Mouse (Mus musculus) myocyte (in vitro differentiated cells): ENCODE results near the gene Hipk2. TPM values are rescaled to one million over a fixed set of nuclear protein-coding genes. Genes with fewer than 3 reads are reported as not detected.

Source experiments
- H3K27me3 ChIP-seq: one replicate; pipeline ENCODE4 v1.6.1; 2011; ENCODE audit not compliant: control insufficient read depth, insufficient read depth, insufficient read length
- H3K36me3 ChIP-seq: one replicate; pipeline ENCODE4 v1.6.1; 2011; ENCODE audit not compliant: control insufficient read depth, insufficient read depth
- H3K4me2 ChIP-seq: one replicate; pipeline ENCODE4 v1.6.1; 2011; ENCODE audit warnings: low read depth, control low read depth
- H3K4me3 ChIP-seq: one replicate; pipeline ENCODE4 v1.5.1; 2011; ENCODE audit warnings: mild to moderate bottlenecking, control low read depth, moderate library complexity
- H3K79me2 ChIP-seq: one replicate; pipeline ENCODE4 v1.6.1; 2011; ENCODE audit not compliant: control insufficient read depth, insufficient read depth
- H3ac ChIP-seq: one replicate; pipeline ENCODE4 v1.6.1; 2011; ENCODE audit not compliant: control insufficient read depth, insufficient read length
- CEBPB ChIP-seq: IDR thresholded peaks from 2 replicates; pipeline ENCODE4 v1.6.1; 2011; ENCODE audit warnings: mild to moderate bottlenecking, moderate library complexity; ENCODE audit not compliant: poor library complexity, insufficient read depth, severe bottlenecking
- E2F4 ChIP-seq: IDR thresholded peaks from one replicate; pipeline ENCODE4 v1.6.1; 2011; ENCODE audit warnings: mild to moderate bottlenecking, control low read depth, moderate library complexity; ENCODE audit not compliant: insufficient read depth
- MAX ChIP-seq: IDR thresholded peaks from one replicate; pipeline ENCODE4 v1.6.1; 2011; ENCODE audit warnings: low read depth, mild to moderate bottlenecking, control low read depth
- MYOD1 ChIP-seq, 3 experiments: IDR thresholded peaks; one replicate each; pipeline ENCODE4 v1.6.1; 2011; ENCODE audit warnings: control low read depth in 2 of 3, low read depth in 2 of 3, mild to moderate bottlenecking in 2 of 3, moderate library complexity in 1 of 3; ENCODE audit not compliant: insufficient read length in 2 of 3, control insufficient read depth in 1 of 3
- MYOG ChIP-seq, 3 experiments: IDR thresholded peaks; one replicate each; pipeline ENCODE4 v1.6.1; 2011; ENCODE audit warnings: control low read depth in 2 of 3, low read depth in 2 of 3, mild to moderate bottlenecking in 2 of 3; ENCODE audit not compliant: insufficient read length in 2 of 3, control insufficient read depth in 1 of 3, insufficient read depth in 1 of 3
- POLR2A ChIP-seq: IDR thresholded peaks from one replicate; pipeline ENCODE4 v1.6.1; 2011; ENCODE audit warnings: low read depth, mild to moderate bottlenecking, control low read depth, moderate library complexity; ENCODE audit not compliant: insufficient read length
- POLR2AphosphoS2 ChIP-seq: IDR thresholded peaks from one replicate; pipeline ENCODE4 v1.6.1; 2011; ENCODE audit warnings: low read depth, control low read depth; ENCODE audit not compliant: insufficient read length
- REST ChIP-seq: IDR thresholded peaks from one replicate; pipeline ENCODE4 v1.6.1; 2011; ENCODE audit warnings: mild to moderate bottlenecking, control low read depth, moderate library complexity; ENCODE audit not compliant: insufficient read depth, insufficient read length
- SRF ChIP-seq: IDR thresholded peaks from one replicate; pipeline ENCODE4 v1.6.1; 2011; ENCODE audit warnings: low read depth; ENCODE audit not compliant: control insufficient read depth, insufficient read length
- TCF12 ChIP-seq: IDR thresholded peaks from one replicate; pipeline ENCODE4 v1.6.1; 2011; ENCODE audit warnings: mild to moderate bottlenecking, control low read depth; ENCODE audit not compliant: poor library complexity, insufficient read depth, severe bottlenecking
- TCF3 ChIP-seq: IDR thresholded peaks from one replicate; pipeline ENCODE4 v1.6.1; 2011; ENCODE audit warnings: low read depth, control low read depth; ENCODE audit not compliant: insufficient read length
- USF1 ChIP-seq: IDR thresholded peaks from one replicate; pipeline ENCODE4 v1.6.1; 2011; ENCODE audit warnings: low read depth, mild to moderate bottlenecking, control low read depth, moderate library complexity
- polyA plus RNA-seq: library from polyadenylated mRNA; unstranded; fragments of >200 nt; fragmentation: generic; extraction: Trizol; gene quantifications from one replicate; pipeline ENCODE4 v1.2.1, GENCODE M21; 2012; ENCODE audit warnings: missing spikeins

Hipk2 gene
- polyA plus RNA-seq, 1 experiment, result 11.3 TPM

GRCm38 (mm10) chr6:38669580-38669979, 206.4 kb downstream of the Hipk2 start:
- peaks cover 14% of the 10 kb centered on the region for H3K27me3 ChIP-seq
- TF ChIP-seq TCF12 (no peak), CEBPB (no peak), MYOD1 (IDR thresholded peaks at IDR 0.05; ENCODE audit: control insufficient read depth in 1 of 3, insufficient read length in 2 of 3, low read depth in 2 of 3) (no peak), POLR2AphosphoS2 (no peak), POLR2A (no peak), SRF (no peak)
- no peak overlapping the region for H3ac ChIP-seq
- H3K36me3 ChIP-seq, result no peaks in the 10 kb centered on the region
- H3K79me2 ChIP-seq, result no peaks in the 10 kb centered on the region
- no peak overlapping the region for H3K4me3 ChIP-seq
- H3K4me2 ChIP-seq, result no peak overlapping the region

DNA sequence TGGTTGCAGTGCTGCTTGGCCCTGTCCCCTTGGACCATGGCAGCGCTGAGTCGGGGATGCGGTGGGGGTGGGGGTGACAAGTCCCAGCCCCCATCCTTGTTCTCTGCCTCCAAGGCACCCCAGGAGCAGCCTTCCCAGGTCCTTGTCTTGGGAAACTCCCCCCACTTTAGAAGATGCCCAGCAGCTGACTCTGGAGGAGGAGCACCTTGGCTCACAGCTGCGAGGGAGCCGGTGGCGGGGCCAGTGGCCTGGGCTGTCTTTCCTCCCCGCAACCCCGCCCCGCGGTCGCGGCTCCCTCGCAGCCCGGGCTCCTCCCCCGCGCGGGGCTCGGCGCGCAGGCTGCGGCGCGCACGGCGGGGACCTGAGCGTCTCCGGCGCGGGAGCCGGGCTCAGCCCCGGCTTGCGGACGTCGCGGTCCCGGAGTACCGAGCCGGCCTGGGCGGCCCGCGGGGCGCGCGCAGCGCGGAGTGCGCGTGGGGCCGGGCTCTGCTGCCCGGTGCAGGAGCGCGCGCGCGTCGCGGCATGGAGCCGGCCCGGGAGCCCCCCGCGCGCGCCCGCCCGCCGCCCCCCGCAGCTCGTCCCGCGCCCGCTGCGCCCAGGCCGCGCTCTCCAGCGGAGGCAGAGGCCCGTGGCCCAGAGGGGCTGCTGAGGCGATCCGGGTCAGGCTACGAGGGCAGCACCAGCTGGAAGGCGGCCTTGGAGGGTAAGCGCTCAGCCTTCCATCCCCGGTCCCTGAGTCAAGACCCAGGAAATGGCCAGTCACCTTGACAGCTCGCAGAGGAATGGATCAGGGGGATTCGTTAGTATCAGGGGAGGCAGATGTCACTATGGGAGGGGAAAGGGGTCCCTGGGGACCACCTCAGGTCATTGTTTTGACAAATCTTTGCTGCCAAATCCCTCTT, 213.0 kb downstream of the Hipk2 start, which contains the start of gene Clec2l:
Clec2l (plus strand) TSS at position 356 of the 902 bp plus-strand sequence.
- Histone ChIP-seq H3K79me2 (no peaks in the 10 kb centered on the region), H3K4me2 (peak within 1 kb of the TSS; percentile 7), H3ac (no peak within 1 kb of the TSS), H3K4me3 (no peak within 1 kb of the TSS), H3K27me3 (peaks cover 63% of the 10 kb centered on the region), H3K36me3 (no peaks in the 10 kb centered on the region)
- no peak for TF ChIP-seq USF1
- no peak for TF ChIP-seq CEBPB

DNA sequence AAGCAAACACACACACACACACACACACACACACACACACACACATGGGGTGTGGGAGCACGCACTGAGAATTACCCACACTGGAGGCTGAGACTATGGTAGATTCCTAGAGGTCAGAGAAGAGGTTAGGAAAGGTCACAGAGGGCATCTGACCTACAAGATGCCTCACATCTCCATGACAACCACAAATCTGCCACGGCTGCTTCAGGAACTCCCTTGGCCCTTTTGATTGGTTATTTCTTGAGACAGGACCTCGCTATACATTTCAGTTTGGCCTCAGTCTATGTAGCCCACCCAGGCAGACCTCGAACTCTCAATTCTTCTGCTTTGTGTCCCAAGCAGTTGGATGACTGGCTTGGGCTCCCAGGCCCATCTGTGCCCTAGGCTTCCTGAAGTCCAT, 214.3 kb downstream of the Hipk2 start:
- Histone ChIP-seq H3K79me2 (no peaks in the 10 kb centered on the region), H3K4me3 (no peak overlapping the region), H3K36me3 (no peaks in the 10 kb centered on the region), H3ac (no peak overlapping the region), H3K27me3 (peaks cover 61% of the 10 kb centered on the region), H3K4me2 (no peak overlapping the region)
- no peak for TF ChIP-seq POLR2AphosphoS2
- TF ChIP-seq MAX, result no peak
- no peak for TF ChIP-seq CEBPB
- TF ChIP-seq REST, result no peak
- no peak for TF ChIP-seq USF1
- TF ChIP-seq POLR2A, result no peak
- no peak for TF ChIP-seq TCF12
- TF ChIP-seq MYOG (IDR thresholded peaks at IDR 0.05; ENCODE audit: control insufficient read depth in 1 of 3, insufficient read depth in 1 of 3, insufficient read length in 2 of 3, low read depth in 2 of 3), result no peak
- no peak for TF ChIP-seq MYOD1 (IDR thresholded peaks at IDR 0.05; ENCODE audit: control insufficient read depth in 1 of 3, insufficient read length in 2 of 3, low read depth in 2 of 3)
- no peak for TF ChIP-seq SRF
- no peak for TF ChIP-seq E2F4
- TF ChIP-seq TCF3, result no peak

DNA sequence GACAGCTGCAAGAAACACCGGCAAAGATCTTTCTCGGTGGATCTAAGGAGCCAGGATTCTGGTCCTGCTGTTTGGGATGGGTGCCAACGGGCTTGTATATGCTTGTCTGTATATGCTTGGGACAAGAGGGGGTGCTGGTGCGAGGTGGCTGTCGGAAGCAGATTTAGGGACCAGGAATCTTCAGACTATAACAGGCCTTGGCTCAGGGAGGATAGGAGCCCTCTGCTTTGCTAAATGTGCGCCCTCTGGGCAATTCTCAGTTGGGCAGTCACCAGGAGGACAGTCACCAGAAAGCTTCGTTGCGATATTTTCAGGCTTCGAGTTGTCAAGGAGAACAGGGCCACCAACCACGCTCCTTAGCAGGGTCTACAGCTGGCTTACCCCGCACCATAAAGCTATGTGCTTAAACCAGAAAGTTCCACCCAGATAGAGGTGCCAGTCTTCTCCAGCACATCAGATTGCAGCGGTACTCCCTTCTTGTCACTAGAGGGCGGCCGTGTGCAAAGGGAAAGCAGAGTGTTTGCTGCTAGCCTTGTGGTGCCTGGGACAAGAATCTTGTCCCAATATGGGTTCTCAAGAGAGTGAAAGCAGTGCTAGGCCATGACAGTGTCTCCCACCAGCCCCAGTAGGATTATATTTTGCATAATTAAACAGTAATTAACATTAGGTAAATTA, 225.6 kb downstream of the Hipk2 start:
- TF ChIP-seq E2F4 (no peak), MYOD1 (IDR thresholded peaks at IDR 0.05; ENCODE audit: control insufficient read depth in 1 of 3, insufficient read length in 2 of 3, low read depth in 2 of 3) (no peak), MAX (no peak), CEBPB (no peak), POLR2AphosphoS2 (no peak), TCF3 (no peak)
- H3K79me2 ChIP-seq, result no peaks in the 10 kb centered on the region
- H3K27me3 ChIP-seq, result no peaks in the 10 kb centered on the region

GRCm38 (mm10) chr6:38649545-38649944, 226.4 kb downstream of the Hipk2 start:
- no peak overlapping the region for H3K4me2 ChIP-seq
- TF ChIP-seq CEBPB (no peak), USF1 (no peak), TCF3 (no peak), TCF12 (no peak), MYOD1 (IDR thresholded peaks at IDR 0.05; ENCODE audit: control insufficient read depth in 1 of 3, insufficient read length in 2 of 3, low read depth in 2 of 3) (no peak), REST (no peak), E2F4 (no peak)
- no peaks in the 10 kb centered on the region for H3K36me3 ChIP-seq
- H3ac ChIP-seq, result no peak overlapping the region
- H3K4me3 ChIP-seq, result no peak overlapping the region
- H3K79me2 ChIP-seq, result no peaks in the 10 kb centered on the region
- H3K27me3 ChIP-seq, result no peaks in the 10 kb centered on the region

More for the DNA sequence above, 225.6 kb downstream of the Hipk2 start:
- H3K4me2 ChIP-seq, result no peak overlapping the region
- H3ac ChIP-seq, result no peak overlapping the region
- H3K36me3 ChIP-seq, result no peaks in the 10 kb centered on the region
- no peak overlapping the region for H3K4me3 ChIP-seq

Other genes starting within 250 kb of the Hipk2 start
- 1.7 TPM for gene Klrg2, start 238.9 kb downstream of the Hipk2 start, polyA plus RNA-seq
- 0.19 TPM for gene Clec2l, start 213.1 kb downstream of the Hipk2 start, polyA plus RNA-seq
- gene Tbxas1, start 761 bp downstream of the Hipk2 start, polyA plus RNA-seq, result not detected
- 6.9 TPM for gene Parp12, start 242.2 kb upstream of the Hipk2 start, polyA plus RNA-seq